Mouse (Mus musculus) liver, postnatal 0 days (tissue): ENCODE results near the gene Ddx43.

Source experiments
- CTCF ChIP-seq: sonication (generic); IDR thresholded peaks from 2 replicates; pipeline ENCODE4 v1.5.1; 2016; ENCODE audit warnings: antibody characterized with exemption, low read depth
- EP300 ChIP-seq: IDR thresholded peaks from 2 replicates; pipeline ENCODE4 v1.6.1; 2016; ENCODE audit warnings: antibody characterized with exemption, low read depth, mild to moderate bottlenecking

- TF ChIP-seq CTCF (no peak), EP300 (no peak)
These were observed 33.4 kb downstream of the Ddx43 start for GRCm38 (mm10) chr9:78428870-78429432.
